Mouse (Mus musculus) cerebellum, adult 2 months (tissue): ENCODE measurements at regions not wholly inside any gene's neighbourhood (a gene's known extent, or its start where the extent isn't known, plus 50 kb on each side); places are given as distances from the start of the nearest gene placed in this dataset.

Experiments used
- DNase-seq, 2 experiments: peaks; one replicate each; pipeline ENCODE4 v3.0.0; 2021
- H3K27ac ChIP-seq: fragments of 200-500 bp; 2 replicates; pipeline ENCODE4 v1.5.1; 2012; ENCODE audit warnings: low read length, control low read depth, inconsistent platforms; ENCODE audit not compliant: insufficient read depth
- H3K27me3 ChIP-seq: fragments of 200-500 bp; 2 replicates; pipeline ENCODE4 v1.6.1; 2012; ENCODE audit warnings: inconsistent platforms, mild to moderate bottlenecking, low read length, moderate library complexity; ENCODE audit not compliant: control insufficient read depth, insufficient read depth
- H3K4me1 ChIP-seq: fragments of 200-500 bp; 2 replicates; pipeline ENCODE4 v1.6.1; 2011; ENCODE audit warnings: low read length; ENCODE audit not compliant: control insufficient read depth, insufficient read depth
- H3K4me3 ChIP-seq: fragments of 200-500 bp; replicated peaks from 2 replicates; pipeline ENCODE3; 2011; ENCODE audit warnings: mild to moderate bottlenecking, low read depth, low read length, control low read depth; ENCODE audit not compliant: insufficient read depth
- CTCF ChIP-seq: fragments of 200-500 bp; IDR thresholded peaks from 2 replicates; pipeline ENCODE4 v1.5.1; 2011; ENCODE audit warnings: low read depth, mild to moderate bottlenecking, control low read depth, low read length, moderate library complexity, borderline replicate concordance; ENCODE audit not compliant: insufficient read depth
- POLR2A ChIP-seq: fragments of 200-500 bp; IDR thresholded peaks from 2 replicates; pipeline ENCODE4 v1.6.1; 2011; ENCODE audit warnings: low read length, control low read depth, borderline replicate concordance; ENCODE audit not compliant: insufficient read depth
- WGBS: fragments of 180-500 bp; shearing (Covaris S2); methylation state at CpG from one replicate; pipeline ENCODE4 v1.1.7; 2018; 5-methylcytosine and 5-hydroxymethylcytosine counted together

DNA sequence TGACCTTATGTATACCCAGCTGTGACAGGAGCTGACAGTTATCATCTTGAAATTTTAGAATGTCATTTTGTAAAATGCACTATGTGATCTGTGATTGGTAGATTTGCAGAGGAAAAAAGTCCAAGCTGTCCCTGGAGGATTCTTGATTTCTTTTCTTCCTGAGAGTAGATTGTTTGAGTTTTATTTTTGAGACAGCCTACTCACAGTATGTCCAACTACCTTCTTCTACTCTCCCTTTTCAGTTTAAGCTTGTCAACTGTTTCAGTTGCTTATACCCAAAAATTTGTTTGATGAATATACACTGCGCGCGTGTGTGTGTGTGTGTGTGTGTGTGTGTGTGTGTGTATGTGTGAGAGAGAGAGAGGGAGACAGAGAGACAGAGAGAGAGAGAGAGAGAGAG is 346.9 kb downstream of the Phf14 start:
- 98% methylated on average over 3 of the region's 3 CpGs for WGBS
- Histone ChIP-seq H3K4me1 (no peaks in the 10 kb centered on the region; the same call in 1 of the 2 replicates), H3K27ac (no peak overlapping the region), H3K27me3 (no peaks in the 10 kb centered on the region), H3K4me3 (no peak overlapping the region)
- TF ChIP-seq CTCF = no peak
- no peak for TF ChIP-seq POLR2A
- no peak for DNase-seq

DNA sequence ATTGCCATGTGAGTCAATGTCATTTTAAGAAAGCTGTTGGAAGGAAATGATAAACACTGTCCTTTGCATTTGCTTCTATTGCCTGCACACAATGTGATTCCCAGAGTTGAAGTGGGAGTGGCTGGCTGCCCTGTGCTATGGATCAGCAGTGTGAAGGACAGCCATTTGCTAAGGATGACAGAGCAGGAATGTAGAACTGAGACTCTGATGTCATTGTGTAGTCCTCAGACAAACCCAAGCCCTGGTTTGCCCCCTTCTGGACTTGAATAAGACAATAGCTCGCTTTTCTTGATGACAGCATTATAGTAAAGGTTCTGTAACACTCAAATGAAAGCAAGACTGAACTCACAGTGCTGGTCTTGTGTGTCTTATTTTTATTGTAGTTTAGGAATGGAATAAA is 347.8 kb downstream of the Phf14 start:
- 93% methylated on average over 1 of the region's 1 CpGs for WGBS
- H3K27me3 ChIP-seq = no peaks in the 10 kb centered on the region
- no peak overlapping the region for H3K4me3 ChIP-seq
- H3K27ac ChIP-seq = no peak overlapping the region
- no peak for DNase-seq
- H3K4me1 ChIP-seq = no peaks in the 10 kb centered on the region
- TF ChIP-seq POLR2A = no peak
- no peak for TF ChIP-seq CTCF

- TF ChIP-seq CTCF = no peak
- TF ChIP-seq POLR2A = no peak
- H3K4me3 ChIP-seq = no peak overlapping the region
- no peaks in the 10 kb centered on the region for H3K27me3 ChIP-seq
- peaks cover 6% of the 10 kb centered on the region for H3K4me1 ChIP-seq
- H3K27ac ChIP-seq = no peak overlapping the region
- 89% methylated on average over 3 of the region's 3 CpGs for WGBS
- DNase-seq = no peak
Measured at GRCm38 (mm10) chr6:12258273-12258672, 350.7 kb downstream of the Phf14 start.

DNA sequence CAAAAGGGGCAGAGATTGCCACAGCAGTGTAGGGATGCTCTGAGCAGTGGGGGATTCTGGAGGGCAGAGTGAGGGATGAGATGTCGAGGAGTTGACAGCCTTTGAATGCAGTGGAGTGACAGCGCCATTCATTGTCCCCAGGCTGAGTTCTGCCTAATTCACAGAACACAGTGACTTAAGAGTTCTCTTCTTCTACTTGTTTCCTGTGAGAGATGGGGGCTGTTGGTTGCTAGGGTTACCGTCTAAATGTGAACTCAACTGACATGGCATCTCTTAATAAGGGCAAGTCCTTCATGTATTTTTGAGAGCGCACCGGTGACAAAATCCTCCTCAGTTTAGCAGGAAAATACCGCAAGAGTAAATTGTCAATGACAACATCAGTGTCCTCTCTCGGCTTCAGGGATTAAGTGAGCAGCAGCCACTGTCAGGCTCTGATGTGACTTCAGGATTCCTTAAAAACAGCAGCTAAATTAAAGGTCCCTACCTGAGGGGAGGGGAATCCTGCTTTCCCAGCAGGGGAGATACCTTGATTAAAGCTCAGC is 351.4 kb downstream of the Phf14 start:
- Histone ChIP-seq H3K4me1 (peaks cover 6% of the 10 kb centered on the region), H3K27ac (no peak overlapping the region), H3K4me3 (no peak overlapping the region), H3K27me3 (no peaks in the 10 kb centered on the region)
- 71% methylated on average over 7 of the region's 7 CpGs for WGBS
- TF ChIP-seq CTCF = no peak
- TF ChIP-seq POLR2A = no peak
- DNase-seq = no peak

DNA sequence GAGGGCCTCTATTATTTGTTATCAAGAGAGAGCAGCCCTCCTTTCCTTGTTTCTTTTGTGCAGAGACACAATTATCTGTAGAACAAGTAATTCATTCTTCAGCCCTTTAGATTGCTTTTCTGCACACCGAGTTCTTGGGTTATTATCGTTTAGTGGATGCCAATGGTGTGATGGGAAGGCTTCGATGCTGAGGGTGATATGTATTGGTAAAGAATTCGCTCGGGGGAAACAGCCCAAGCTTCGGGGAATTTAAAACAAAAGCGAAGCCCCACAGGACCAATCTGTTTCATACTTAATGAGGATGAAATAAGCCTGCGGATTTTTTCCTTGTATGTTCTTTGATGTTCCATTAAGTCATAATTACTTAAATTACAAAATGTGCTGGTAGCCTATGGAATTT is 352.0 kb downstream of the Phf14 start:
- no peak overlapping the region for H3K27ac ChIP-seq
- H3K27me3 ChIP-seq = no peaks in the 10 kb centered on the region
- no peak for TF ChIP-seq CTCF
- TF ChIP-seq POLR2A = no peak
- DNase-seq = no peak
- peaks cover 6% of the 10 kb centered on the region for H3K4me1 ChIP-seq
- H3K4me3 ChIP-seq = no peak overlapping the region
- 62% methylated on average over 8 of the region's 8 CpGs for WGBS

- Histone ChIP-seq H3K4me1 (peaks cover 6% of the 10 kb centered on the region), H3K27me3 (no peaks in the 10 kb centered on the region), H3K27ac (no peak overlapping the region), H3K4me3 (no peak overlapping the region)
- peak; percentile 66 to 68 for DNase-seq
- TF ChIP-seq POLR2A (no peak), CTCF (peak; percentile 51; the same call in 1 of the 2 replicates)
- 34% methylated on average over 9 of the region's 9 CpGs for WGBS
Measured at GRCm38 (mm10) chr6:12260325-12261076, 352.9 kb downstream of the Phf14 start.
